Mouse (Mus musculus): Measurements from ENCODE around the gene Psme2.
A peak's percentile ranks its signal among the peaks of the same experiment; 100 is the strongest.

Gene Psme2

DNA sequence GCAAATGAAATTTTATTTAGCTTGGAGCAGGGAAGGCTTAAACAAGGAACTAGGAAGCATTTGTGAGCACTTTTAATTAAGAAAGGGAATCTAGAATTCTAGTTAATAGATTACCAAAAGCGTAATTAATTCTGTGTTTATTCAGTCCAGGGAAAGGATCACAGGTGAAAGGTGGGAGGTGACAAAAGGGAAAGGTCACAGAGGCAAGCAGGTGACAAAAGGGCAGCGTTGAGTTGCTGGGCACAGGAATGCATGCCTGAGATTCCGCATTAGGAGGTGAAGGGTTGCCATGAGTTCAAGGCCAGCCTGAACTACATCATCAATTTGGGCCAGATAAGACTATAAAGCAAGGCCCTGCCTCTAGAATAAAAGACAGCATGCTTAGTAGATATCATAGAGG is 23.4 kb downstream of the Psme2 start:
- DNase-seq (ENCODE audit: low spot score in 2 of 2): no peak

DNA sequence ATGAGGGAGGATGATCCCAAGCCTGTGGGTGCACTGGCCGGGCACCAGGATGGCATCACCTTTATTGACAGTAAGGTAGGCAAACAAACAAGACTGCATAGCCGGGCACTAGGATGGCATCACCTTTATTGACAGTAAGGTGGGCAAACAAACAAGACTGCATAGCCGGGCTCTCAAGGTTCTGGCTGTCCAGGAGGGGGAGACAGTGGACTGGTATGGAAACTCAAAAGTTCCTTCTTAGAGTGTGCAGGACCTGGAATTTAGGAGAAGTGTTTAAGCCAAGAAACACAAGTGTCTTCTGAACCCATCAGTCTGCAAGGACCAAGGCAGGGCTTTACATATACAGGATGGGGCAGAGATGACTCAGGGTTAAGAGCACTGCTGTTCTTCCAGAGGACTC is 25.2 kb downstream of the Psme2 start:
- no peak for DNase-seq (ENCODE audit: low spot score in 2 of 2)

DNA sequence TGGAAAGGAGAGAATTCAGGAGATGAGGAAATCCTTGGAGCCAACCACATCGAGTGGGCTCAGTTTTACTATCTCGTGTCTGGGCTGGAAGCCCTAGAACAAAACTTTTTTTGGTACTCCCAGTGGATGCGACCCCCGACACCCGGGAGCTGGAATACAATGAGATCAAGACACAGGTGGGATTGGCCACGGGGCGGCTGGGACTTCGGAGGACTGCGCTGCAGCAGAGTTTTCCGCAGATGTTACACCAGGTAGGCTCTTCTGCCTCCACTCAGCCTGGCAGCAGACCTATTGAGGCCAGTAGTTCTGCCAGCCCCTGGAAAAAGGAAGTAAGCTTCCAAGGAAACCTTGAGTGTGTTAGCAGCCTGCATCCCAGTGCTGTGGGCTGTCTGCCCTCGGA is 27.7 kb downstream of the Psme2 start:
- no peak for DNase-seq (ENCODE audit: low spot score in 2 of 2)

DNA sequence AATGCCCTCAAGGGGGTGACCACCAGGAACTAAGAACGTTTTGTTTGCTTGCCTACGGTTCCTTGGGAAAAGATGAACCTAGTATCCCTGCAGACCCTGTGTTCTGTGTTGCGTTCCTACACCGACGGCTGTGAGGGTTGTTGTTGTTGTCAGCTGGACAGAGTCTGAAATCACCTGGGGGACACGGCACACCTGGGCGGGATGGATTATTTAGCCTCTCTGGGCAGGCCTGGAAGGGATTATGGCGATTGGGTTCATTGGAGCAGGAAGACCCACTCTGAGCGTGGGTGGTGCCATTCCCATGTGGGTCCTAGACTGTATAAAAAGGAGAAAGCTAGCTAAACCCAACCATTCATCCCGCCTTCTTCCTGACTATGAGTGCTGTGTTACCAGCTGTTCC is 29.1 kb downstream of the Psme2 start:
- DNase-seq (ENCODE audit: low spot score in 2 of 2): no peak

DNA sequence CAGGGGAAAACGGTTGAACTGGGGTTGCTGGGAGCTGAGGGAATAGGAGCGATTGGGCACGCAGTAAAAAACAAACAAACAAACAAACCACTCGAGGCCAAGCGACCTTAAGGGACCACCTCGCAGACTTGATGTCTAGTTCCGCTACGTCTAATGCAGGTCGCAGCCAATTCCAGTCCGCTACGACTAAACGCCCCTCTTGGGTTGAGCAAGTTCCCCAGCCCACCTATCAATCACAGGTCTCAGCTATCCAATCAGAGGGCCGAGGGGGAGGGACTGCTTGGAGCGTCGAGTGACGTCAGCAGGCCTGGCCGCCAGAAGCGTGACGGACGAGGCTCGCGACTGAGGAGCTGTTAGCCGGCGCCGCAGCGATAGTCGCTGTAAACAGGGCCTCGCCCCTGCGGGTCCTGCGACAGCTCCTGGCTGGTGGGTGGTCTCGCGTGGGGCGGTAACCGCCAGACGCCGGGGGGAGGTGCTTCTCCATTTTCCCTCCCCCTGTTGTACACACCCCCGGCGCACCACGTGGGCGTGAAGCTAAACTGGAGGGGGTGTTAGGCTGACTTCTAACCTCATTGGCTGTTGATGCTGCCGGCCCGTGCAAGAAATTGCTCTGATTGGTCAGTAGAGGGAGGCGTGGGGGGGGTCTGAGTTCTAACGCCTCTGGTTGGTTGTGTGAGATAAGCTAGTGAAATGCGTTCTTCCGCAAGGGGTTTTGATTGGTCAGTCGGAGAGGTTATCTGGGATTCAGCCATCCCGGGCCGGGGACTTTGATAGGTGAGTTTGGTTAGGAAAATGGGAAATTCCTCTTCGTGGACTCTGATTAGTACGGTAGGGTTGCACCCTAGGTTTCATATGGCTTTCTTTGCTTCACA is 30.5 kb downstream of the Psme2 start, which contains the start of gene A730061H03Rik:
TSS of gene A730061H03Rik (minus strand) at position 205 of the 872 bp plus-strand sequence.
- DNase-seq (ENCODE audit: low spot score in 2 of 2): peak; percentile 97 to 99

DNA sequence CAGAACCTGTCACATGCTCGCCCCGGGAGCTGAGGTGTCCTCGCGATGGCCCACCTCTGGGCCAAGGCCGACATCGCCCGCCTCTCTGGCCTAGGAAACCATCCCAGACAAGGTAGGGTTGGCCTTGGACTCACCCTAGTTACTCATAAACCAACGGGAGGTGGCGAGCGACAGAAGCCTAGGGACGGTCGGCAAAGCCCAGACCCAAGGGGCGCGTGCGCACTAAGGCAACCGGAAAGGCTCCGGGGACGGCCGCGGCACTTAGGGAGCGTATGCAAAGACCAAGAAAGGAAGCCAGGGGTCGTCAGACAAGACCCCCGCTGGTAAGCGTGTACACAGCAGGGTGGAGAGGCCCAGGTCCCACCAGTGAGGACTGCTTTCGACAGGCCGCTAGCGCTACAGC is 31.1 kb downstream of the Psme2 start, which contains the start of gene Dcaf11:
TSS of gene Dcaf11 (plus strand) at position 208 of the 403 bp plus-strand sequence.
- DNase-seq (ENCODE audit: low spot score in 2 of 2): peak; percentile 88 to 93

DNA sequence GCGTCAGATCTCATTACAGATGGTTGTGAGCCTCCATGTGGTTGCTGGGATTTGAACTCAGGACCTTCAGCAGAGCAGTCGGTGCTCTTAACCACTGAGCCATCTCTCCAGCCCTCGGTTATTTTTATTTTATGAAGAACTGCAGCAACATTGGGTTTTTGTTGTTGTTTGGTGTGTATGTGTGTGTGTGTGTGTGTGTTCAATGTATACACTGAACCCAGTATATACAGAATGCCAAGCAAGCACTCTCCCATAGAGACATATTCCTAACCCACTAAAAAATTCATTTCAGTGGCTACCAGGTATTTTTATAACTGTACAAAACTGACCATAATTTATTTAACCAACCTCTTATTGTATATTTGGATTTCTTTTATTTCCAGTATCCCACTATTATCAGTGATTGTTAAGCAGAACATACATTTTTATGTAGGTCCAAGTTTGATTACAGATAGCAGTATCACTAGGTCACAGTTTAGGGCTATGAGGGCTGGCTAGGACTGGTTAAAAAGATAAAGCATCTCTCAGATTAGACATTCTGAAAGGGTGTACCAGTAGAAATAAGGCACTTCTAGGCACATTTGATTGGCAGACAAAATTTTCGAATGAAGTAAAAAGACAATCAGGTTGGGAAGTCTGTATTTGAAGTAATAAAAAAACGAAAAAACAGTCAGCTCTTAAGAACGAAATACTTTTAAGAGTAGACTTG is 32.0 kb downstream of the Psme2 start:
- DNase-seq (ENCODE audit: low spot score in 2 of 2): no peak

DNA sequence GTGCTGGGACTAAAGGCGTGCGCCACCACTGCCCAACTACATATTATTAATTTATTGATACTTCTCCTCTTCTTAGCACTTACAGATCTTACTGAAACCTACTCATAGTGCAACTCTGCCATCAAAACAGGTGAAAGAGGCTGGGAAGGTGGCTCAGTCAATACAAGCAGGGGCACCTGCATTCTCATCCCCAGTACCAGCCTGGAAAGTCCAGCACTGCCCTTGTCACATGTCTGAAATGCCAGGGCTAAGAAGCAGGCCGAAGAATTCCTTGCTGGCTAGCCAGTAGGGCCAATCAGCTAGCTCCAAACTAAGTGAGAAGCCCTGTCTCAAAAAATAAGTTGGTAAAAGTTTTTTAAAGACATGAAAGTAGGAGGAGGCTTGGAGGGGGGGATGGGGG is 33.3 kb downstream of the Psme2 start:
- no peak for DNase-seq (ENCODE audit: low spot score in 2 of 2)

DNA sequence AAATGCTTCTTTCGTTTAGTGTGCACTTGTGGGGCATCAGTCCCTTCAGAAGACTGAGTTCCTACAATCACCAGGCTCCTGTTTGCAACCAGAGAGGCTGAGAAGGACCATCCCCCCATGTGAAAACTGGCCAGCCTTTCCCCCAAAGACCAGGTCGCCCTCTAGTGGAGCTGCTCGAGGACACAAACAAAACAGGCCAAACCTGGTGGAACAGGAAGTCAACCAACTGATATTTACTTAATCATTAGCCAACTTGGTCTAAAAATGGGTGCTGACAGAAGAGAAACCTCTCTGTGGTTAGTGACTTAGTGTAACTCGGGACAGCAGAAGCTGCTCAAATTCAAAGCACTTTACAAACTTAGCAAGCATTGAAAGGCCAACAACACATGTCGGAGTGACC is 33.9 kb downstream of the Psme2 start:
- peak; percentile 65 to 90 for DNase-seq (ENCODE audit: low spot score in 2 of 2)

DNA sequence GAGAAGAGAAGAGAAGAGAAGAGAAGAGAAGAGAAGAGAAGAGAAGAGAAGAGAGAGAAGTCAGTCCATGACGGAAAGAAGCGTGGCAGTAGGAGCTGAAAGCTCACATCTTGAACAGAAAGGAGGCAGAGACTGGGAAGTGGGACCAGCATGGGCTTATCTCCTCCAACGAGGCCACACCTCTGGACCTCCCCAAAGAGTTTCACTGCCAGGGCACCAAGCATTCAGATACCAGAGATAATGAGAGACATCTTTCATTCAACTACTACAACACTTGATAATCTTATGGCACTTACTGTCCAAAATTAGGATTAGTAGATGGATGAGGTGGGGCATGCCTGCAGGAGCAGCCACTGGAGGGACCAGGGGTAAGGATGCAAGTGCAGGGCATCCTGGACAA is 35.1 kb downstream of the Psme2 start:
- DNase-seq (ENCODE audit: low spot score in 2 of 2): no peak

DNA sequence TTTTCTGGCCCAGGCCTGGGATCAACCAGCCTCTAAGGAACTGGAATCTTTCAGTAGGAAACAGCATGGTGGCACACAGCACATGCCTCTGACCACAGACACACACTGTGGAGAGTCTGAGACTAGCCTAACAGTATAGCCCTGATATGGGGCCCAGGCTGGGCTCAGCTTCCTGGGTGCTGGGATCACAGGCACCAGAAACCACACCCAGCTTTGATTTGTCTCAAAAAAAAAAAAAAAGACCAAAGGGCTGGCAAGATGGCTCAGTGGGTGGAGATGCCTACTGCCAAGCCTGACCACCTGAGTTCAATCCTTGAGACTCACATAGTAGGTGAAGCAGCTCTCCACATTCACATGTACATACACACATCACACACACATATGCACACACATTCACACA is 36.3 kb downstream of the Psme2 start:
- no peak for DNase-seq (ENCODE audit: low spot score in 2 of 2)

DNA sequence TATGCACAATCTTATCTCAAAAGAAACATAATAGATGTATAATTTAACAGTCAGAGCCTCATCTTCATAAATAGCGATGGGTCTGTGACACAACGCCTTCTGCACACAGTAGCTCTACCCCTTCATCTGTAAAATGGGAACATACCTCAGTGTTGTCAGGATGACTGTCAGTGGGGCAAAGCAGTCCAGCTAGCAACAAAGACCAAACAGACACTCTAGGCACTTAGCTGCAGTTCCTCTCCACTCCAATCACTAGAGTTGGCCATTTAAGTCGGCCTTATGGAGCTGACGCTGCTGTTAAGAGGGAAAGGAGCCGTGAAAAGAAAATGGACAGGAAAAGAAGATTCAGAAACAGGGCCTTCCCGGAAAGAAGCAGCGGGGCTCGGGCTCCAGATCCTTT is 39.1 kb downstream of the Psme2 start:
- no peak for DNase-seq (ENCODE audit: low spot score in 2 of 2)

DNA sequence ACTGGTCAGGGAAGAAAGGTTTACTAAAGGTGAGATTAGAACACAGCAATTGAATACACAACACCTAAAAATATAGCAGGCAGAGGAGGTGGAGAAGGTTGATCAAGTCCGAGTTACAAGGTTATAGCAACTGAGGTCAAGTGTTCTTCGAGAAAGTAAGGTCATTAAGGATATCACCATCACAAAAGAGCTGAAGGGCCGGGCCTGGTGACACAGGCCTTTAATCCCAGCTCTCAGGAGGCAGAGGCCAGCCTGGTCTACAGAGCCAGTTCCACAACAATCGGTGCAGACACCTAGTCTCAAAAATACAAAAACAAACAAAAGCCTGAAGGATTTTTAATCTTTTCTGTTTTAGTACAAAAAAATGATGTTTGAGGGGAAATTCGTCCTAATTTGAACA is 39.6 kb downstream of the Psme2 start:
- no peak for DNase-seq (ENCODE audit: low spot score in 2 of 2)

DNA sequence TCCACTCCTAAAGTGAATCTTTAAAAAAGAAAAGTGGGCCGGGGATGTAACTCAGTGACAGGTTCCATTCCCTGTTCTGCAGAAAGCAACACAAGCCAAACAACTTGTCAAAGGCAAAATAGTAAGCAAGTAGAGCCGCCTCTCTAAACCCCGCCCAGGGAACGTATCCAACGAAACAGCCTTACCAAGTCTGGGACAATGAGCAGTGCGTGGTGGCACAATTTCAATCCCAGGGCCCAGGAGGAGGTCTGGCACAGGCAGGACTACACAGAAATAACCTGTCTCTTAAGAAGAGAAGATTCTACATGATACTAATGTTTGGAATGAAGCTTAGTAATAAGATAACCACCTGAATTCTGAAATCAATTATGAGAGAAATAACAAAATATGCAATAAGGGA is 40.7 kb downstream of the Psme2 start:
- DNase-seq (ENCODE audit: low spot score in 2 of 2): no peak

DNA sequence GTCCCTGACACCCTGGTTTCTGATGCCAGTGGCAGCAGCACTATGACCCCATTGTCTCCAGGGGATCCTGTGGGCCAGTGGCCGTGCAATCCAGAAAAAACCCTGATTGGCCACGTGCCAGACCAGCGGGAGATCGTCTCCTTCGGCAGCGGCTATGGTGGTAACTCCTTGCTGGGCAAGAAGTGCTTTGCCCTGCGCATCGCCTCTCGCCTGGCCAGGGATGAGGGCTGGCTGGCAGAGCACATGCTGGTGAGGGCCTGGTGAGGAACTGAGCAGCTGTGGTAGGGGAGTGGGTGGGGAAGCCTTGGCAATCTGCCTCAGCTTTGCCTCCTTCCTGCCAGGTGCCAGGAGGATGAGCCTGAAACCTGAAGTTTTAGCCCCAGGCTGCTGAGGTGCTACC is 46.6 kb downstream of the Psme2 start:
- DNase-seq (ENCODE audit: low spot score in 2 of 2): no peak

DNA sequence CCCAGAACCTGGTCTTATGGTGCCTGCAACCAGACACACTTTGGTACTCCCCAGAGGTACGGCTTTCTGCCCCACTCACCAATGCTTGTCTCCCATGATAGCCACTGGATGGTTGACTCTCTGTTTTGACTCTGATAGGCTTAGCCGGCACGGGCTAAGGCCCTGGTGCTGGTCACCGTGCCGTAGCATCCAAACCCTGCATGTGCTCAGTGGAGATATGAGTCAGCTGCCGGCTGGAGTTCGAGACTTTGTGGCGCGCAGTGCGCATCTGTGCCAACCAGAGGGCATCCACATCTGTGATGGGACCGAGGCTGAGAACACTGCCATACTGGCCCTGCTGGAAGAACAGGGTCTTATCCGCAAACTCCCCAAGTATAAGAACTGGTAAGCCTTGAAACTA is 48.6 kb downstream of the Psme2 start:
- DNase-seq (ENCODE audit: low spot score in 2 of 2): peak; percentile 54 to 81

DNA sequence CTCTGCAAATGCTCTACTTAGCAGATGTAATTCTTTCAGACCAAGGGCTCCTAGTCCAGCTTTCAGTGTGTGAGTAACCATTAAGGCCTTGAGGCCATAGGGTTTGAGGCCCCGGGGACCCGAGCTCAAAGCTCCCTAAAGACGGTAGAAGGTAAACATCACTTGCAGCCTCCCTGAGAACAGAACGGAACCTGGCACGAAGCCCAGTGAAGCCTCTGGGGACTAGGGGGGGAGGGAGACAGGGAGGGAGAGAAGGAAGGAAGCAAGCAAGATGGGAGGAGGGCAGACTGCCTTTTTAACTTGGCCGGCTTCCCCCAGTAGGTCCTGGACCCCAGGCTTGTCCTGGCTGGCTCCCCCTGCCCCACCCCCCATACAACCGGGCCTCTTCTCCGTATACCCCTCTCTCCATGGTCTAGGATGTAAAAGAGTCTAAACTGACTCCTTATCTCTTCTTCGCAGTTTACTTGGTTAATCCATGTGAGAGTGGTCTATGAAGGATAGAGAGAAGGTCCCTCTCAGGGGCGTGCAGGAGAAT is 50.1 kb downstream of the Psme2 start:
- peak; percentile 83 to 91 for DNase-seq (ENCODE audit: low spot score in 2 of 2)

DNA sequence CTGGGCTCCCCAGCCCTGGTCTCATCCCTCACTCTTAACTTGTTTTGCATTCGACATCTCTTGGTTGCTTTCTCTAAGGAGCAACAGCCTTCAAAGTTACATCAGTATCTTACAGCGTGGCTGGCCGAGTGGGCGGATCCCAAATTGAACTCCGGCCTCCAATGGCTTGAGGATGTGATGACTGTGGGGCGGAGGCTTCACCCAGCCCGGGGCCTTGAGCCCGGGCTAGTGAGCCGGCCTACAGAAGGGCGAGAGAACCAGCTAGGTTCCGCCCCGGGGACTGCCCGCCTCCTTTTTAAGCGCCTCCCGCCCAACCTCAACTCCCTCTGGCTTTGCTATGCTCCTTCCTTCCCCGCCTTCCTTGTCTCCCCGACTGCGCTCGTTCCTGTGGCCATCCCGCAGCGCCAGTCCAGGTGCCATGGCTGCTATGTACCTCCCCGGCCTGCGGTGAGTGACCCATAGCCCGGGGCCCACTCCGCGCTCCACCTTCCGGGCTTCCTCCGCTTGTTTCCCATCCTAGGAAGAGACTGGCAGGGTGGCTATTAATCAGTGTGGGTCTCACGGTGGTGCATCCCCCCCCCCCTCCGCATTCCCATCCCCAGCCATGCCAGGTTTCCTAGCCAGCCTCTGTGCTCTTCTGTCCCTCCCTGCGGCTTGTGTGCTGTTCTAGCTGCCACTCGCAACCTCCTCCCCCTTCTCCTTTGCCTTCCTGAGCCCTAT is 50.7 kb downstream of the Psme2 start, which contains the start of gene Pck2:
TSS of gene Pck2 (plus strand) at position 200 of the 720 bp plus-strand sequence.
- DNase-seq (ENCODE audit: low spot score in 2 of 2): peak; percentile 87 to 93
